Mouse (Mus musculus) liver, embryonic 14.5 days (tissue): ENCODE results near the gene Bcl10.

Source experiments
- CTCF ChIP-seq: IDR thresholded peaks from 2 replicates; pipeline ENCODE4 v1.5.1; 2016; ENCODE audit warnings: antibody characterized with exemption, low read depth, control low read depth
- EP300 ChIP-seq: IDR thresholded peaks from 2 replicates; pipeline ENCODE4 v1.6.1; 2016; ENCODE audit warnings: antibody characterized with exemption, low read depth

DNA sequence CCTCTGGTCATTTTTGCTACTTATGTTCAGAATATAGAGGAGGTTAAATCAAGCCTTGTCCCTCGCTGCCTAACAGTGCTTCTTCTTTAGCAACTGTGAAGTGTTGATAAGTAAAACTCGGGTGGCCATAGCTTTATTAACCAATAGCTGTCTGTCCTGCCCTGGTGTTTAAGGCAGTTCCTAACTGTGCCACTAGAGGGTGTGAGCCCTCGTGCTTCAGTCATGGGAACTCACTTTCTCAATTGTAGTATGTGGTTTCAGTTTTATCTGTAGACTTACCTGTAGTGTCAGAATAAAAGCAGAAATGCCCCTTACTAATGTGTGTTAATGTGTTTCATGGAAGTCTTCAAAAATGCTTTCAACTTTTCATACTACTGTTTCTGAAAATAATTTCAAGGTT is 19.4 kb downstream of the Bcl10 start:
- TF ChIP-seq EP300 (no peak), CTCF (peak; percentile 92)
